Mouse (Mus musculus) limb, embryonic 10.5 days (tissue): ENCODE data around the gene P4ha2. TPM values are rescaled to one million over a fixed set of nuclear protein-coding genes. Genes with fewer than 3 reads are reported as not detected.

Source experiments
- DNase-seq: peaks from one replicate; pipeline ENCODE4 v3.0.0-alpha.2; 2017; ENCODE audit warnings: low spot score
- H3K27ac ChIP-seq: fragments of 300-500 bp; sonication (generic); 2 replicates; pipeline ENCODE4 v1.5.1; 2016; ENCODE audit warnings: mild to moderate bottlenecking
- H3K27me3 ChIP-seq: fragments of 300-500 bp; sonication (generic); 2 replicates; pipeline ENCODE4 v1.6.1; 2016; ENCODE audit warnings: low read depth, mild to moderate bottlenecking; ENCODE audit not compliant: poor library complexity, severe bottlenecking
- H3K36me3 ChIP-seq: fragments of 300-500 bp; sonication (generic); 2 replicates; pipeline ENCODE4 v1.6.1; 2016; ENCODE audit warnings: mild to moderate bottlenecking, moderate library complexity
- H3K4me1 ChIP-seq: fragments of 300-500 bp; sonication (generic); 2 replicates; pipeline ENCODE4 v1.6.1; 2016
- H3K4me3 ChIP-seq: fragments of 300-500 bp; sonication (generic); 2 replicates; pipeline ENCODE4 v1.5.1; 2016; ENCODE audit warnings: mild to moderate bottlenecking, moderate library complexity
- H3K9me3 ChIP-seq: fragments of 300-500 bp; sonication (generic); replicated peaks from 2 replicates; pipeline ENCODE4 v1.6.1; 2016; ENCODE audit warnings: mild to moderate bottlenecking
- WGBS: fragments of 180-500 bp; shearing (Covaris S2); methylation state at CpG from one replicate; pipeline ENCODE4 v1.1.7; 2016; 5-methylcytosine and 5-hydroxymethylcytosine counted together
- polyA plus RNA-seq: library from polyadenylated mRNA; unstranded; fragments of >200 nt; fragmentation: Nextera tagmentation; extraction: Ambion mirVana; gene quantifications from 2 replicates; pipeline ENCODE4 v1.2.1, GENCODE M21; 2016

P4ha2 gene
- polyA plus RNA-seq, 1 experiment from 2014 or later: 38.7 TPM

DNA sequence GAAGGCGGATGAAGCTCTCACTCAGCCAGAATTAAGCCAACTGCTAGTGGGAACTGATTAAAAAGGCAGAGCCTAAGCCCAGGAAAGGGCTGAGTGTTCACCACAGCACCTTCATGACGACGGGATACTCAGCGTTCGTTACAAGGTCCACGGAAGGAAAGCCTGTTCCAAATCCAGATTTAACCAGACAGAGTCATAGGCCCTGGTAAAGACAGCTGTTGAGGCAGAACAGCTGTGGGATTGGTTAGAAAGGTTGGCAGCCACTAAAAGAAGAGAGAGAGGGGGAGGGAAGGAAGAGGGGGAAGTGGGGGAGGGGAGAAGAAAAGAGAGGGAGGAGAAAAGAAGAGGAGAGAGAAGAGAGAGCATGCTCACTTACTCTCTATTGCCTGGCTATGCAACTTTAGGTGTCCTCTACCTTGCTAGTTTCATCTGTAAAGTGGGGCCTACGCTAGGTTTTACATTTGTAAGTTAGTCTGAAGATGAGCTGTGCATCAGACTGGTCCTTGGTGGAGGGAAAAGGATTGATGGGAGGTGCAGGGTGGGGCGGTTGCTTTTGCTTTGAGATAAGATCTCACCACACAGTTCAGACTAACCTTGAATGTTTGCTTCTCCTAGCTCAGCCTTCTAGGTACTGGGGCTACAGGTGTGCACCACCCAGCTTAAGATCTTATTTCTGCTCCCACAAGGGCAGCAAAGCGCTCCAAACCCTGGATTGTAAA is 37.0 kb upstream of the P4ha2 start:
- WGBS: 81% methylated on average over 9 of the region's 9 CpGs
- DNase-seq: peak; percentile 27
- Histone ChIP-seq H3K4me3 (no peak overlapping the region), H3K9me3 (no peaks in the 10 kb centered on the region), H3K27ac (peak overlapping the region; percentile 90), H3K4me1 (peaks cover 89% of the 10 kb centered on the region), H3K36me3 (peaks cover 76% of the 10 kb centered on the region), H3K27me3 (no peaks in the 10 kb centered on the region)

GRCm38 (mm10) chr11:54063472-54063775 is 36.5 kb upstream of the P4ha2 start:
- H3K4me1 ChIP-seq: peaks cover 89% of the 10 kb centered on the region
- H3K27ac ChIP-seq: peak overlapping the region; percentile 90; the same call in 1 of the 2 replicates
- H3K4me3 ChIP-seq: no peak overlapping the region
- 89% methylated on average over 10 of the region's 10 CpGs for WGBS
- no peak for DNase-seq
- no peaks in the 10 kb centered on the region for H3K9me3 ChIP-seq
- peaks cover 74% of the 10 kb centered on the region for H3K36me3 ChIP-seq
- H3K27me3 ChIP-seq: no peaks in the 10 kb centered on the region

DNA sequence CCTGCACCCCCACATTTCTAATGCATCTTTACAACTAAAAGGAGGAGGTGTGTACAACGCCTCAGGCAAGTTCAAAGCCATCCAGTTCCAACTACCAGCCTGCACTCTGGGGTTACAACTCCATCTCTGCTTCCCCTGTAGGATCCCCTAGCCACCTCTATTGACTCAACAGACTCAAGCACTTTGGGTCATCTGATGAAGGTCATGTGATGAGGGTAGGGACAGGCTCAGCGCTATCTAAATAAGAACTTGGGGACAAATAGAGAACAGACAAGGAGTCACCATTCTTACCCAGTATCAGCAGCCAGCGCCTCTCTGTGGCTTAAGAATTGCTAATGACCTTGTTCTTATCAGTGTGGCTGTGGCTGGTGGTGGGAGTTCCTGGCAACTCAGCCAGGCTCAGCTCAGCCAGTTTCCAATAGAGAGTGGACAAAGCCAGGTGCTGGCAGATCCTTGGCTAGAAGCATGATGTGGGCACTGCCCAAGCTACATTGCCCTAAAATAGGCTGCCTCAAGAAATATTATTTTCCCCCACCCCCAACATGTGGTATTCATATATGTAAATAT is 35.4 kb upstream of the P4ha2 start:
- Histone ChIP-seq H3K27me3 (no peaks in the 10 kb centered on the region), H3K36me3 (peaks cover 69% of the 10 kb centered on the region), H3K9me3 (no peaks in the 10 kb centered on the region), H3K27ac (no peak overlapping the region), H3K4me1 (peaks cover 89% of the 10 kb centered on the region), H3K4me3 (no peak overlapping the region)
- peak; percentile 22 for DNase-seq
- 79% methylated on average over 3 of the region's 3 CpGs for WGBS

DNA sequence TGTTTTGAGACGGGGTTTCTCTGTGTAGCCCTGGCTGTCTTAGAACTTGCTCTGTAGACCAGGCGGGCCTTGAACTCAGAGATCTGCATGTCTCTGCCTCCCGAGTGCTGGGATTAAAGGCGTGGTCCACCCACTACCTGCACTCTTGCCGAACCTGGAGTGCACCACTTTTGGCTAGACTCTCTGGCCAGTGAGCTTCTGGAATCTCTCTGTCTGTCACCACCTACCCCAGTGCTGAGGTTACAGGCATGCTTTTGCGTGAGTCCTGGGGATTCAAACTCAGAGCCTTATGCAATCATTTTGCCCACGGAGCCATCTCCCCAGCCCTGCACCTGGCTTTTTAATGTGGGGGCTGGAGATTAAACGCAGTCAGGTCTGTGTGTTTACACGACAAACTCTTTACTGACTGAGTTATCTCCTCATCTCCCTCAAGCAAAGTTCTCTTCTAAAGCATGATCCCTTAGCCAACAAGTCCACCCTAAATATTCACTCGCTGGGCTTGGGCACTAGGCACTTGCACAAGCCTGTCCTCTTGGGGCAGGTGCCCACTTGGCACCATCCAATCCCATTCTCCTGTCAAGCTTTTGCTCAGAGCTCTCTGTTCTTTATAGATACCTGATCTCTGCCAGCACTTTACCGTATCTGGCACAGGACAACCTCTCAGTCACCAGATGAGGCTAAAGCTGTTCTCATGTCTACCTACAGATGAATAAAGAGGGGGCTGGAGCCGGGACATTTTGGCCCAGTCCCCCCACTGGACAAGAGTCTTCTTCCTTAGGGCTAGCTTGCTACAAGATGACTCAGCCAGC is 34.6 kb upstream of the P4ha2 start:
- Histone ChIP-seq H3K27ac (no peak overlapping the region), H3K27me3 (no peaks in the 10 kb centered on the region), H3K9me3 (no peaks in the 10 kb centered on the region), H3K4me3 (no peak overlapping the region), H3K36me3 (peaks cover 60% of the 10 kb centered on the region), H3K4me1 (peaks cover 89% of the 10 kb centered on the region)
- DNase-seq: peak; percentile 23
- 92% methylated on average over 12 of the region's 12 CpGs for WGBS

- DNase-seq: no peak
- H3K36me3 ChIP-seq: peaks cover 57% of the 10 kb centered on the region
- H3K4me3 ChIP-seq: no peak overlapping the region
- peak overlapping the region; percentile 93; the same call in 1 of the 2 replicates for H3K27ac ChIP-seq
- peaks cover 84% of the 10 kb centered on the region for H3K4me1 ChIP-seq
- H3K9me3 ChIP-seq: no peaks in the 10 kb centered on the region
- 92% methylated on average over 4 of the region's 4 CpGs for WGBS
- no peaks in the 10 kb centered on the region for H3K27me3 ChIP-seq
Observed at GRCm38 (mm10) chr11:54065915-54066178, 34.0 kb upstream of the P4ha2 start.

- Histone ChIP-seq H3K9me3 (no peaks in the 10 kb centered on the region), H3K4me1 (peaks cover 79% of the 10 kb centered on the region), H3K27me3 (no peaks in the 10 kb centered on the region), H3K27ac (peak overlapping the region; percentile 93), H3K36me3 (peaks cover 52% of the 10 kb centered on the region), H3K4me3 (peak overlapping the region; percentile 66)
- DNase-seq: no peak
- 81% methylated on average over 5 of the region's 5 CpGs for WGBS
Observed at GRCm38 (mm10) chr11:54066400-54066799, 33.5 kb upstream of the P4ha2 start.

GRCm38 (mm10) chr11:54067318-54067995 is 32.4 kb upstream of the P4ha2 start:
- Histone ChIP-seq H3K4me3 (peak overlapping the region; percentile 66), H3K9me3 (no peaks in the 10 kb centered on the region), H3K27ac (peak overlapping the region; percentile 93), H3K36me3 (peaks cover 41% of the 10 kb centered on the region), H3K4me1 (peaks cover 72% of the 10 kb centered on the region), H3K27me3 (no peaks in the 10 kb centered on the region)
- DNase-seq: peak; percentile 84
- WGBS: 12% methylated on average over 12 of the region's 12 CpGs

GRCm38 (mm10) chr11:54067996-54068519 is 31.8 kb upstream of the P4ha2 start:
- Histone ChIP-seq H3K9me3 (no peaks in the 10 kb centered on the region), H3K36me3 (peaks cover 35% of the 10 kb centered on the region), H3K27ac (peak overlapping the region; percentile 93), H3K27me3 (no peaks in the 10 kb centered on the region), H3K4me3 (peak overlapping the region; percentile 66), H3K4me1 (peaks cover 70% of the 10 kb centered on the region)
- WGBS: 14% methylated on average over 4 of the region's 4 CpGs
- DNase-seq: peak; percentile 58

GRCm38 (mm10) chr11:54068520-54069371 is 31.1 kb upstream of the P4ha2 start, which contains the start of gene Pdlim4:
Gene Pdlim4, minus strand, starts transcription at chr11:54069014.
- Histone ChIP-seq H3K27ac (peak within 1 kb of the TSS; percentile 93), H3K27me3 (no peaks in the 10 kb centered on the region), H3K4me1 (peaks cover 66% of the 10 kb centered on the region), H3K9me3 (no peaks in the 10 kb centered on the region), H3K4me3 (peak within 1 kb of the TSS; percentile 66), H3K36me3 (peaks cover 28% of the 10 kb centered on the region)
- peak; percentile 90 for DNase-seq
- WGBS: 1% methylated on average over 61 of the region's 61 CpGs

GRCm38 (mm10) chr11:54071726-54072445 is 28.0 kb upstream of the P4ha2 start:
- 86% methylated on average over 5 of the region's 5 CpGs for WGBS
- Histone ChIP-seq H3K9me3 (no peaks in the 10 kb centered on the region), H3K27ac (no peak overlapping the region), H3K4me1 (peaks cover 55% of the 10 kb centered on the region), H3K27me3 (no peaks in the 10 kb centered on the region), H3K36me3 (no peaks in the 10 kb centered on the region), H3K4me3 (no peak overlapping the region)
- DNase-seq: peak; percentile 30

- 0 out of 2 replicates have a peak overlapping the region, but pooled peaks have one; percentile 5 for H3K27ac ChIP-seq
- DNase-seq: no peak
- WGBS: 54% methylated on average over 4 of the region's 4 CpGs
Observed at GRCm38 (mm10) chr11:54073291-54073690, 26.6 kb upstream of the P4ha2 start.

More at GRCm38 (mm10) chr11:54073291-54073690, 26.6 kb upstream of the P4ha2 start:
- no peak overlapping the region for H3K4me3 ChIP-seq
- no peaks in the 10 kb centered on the region for H3K36me3 ChIP-seq
- no peaks in the 10 kb centered on the region for H3K9me3 ChIP-seq
- peaks cover 41% of the 10 kb centered on the region for H3K4me1 ChIP-seq
- no peaks in the 10 kb centered on the region for H3K27me3 ChIP-seq
